Mouse (Mus musculus) embryonic facial prominence, embryonic 11.5 days (tissue): Measurements from ENCODE around the gene Osbpl7. TPM values are rescaled to one million over a fixed set of nuclear protein-coding genes. Genes with fewer than 3 reads are reported as not detected.

Experiments used
- ATAC-seq: fragments of 200-750 bp; cut with Nextera tagmentation; replicated peaks from 2 replicates; pipeline ENCODE4 v1.8.0; 2017; ENCODE audit warnings: low read depth; ENCODE audit not compliant: insufficient number of reproducible peaks, low FRiP score, low TSS enrichment
- DNase-seq: peaks from one replicate; pipeline ENCODE4 v3.0.0-alpha.2; 2015; ENCODE audit warnings: low spot score
- H3K27ac ChIP-seq: fragments of 300-500 bp; sonication (generic); replicated peaks from 2 replicates; pipeline ENCODE4 v1.5.1; 2014; ENCODE audit warnings: mild to moderate bottlenecking, low read depth, low read length, control low read depth
- H3K27me3 ChIP-seq: fragments of 300-500 bp; sonication (generic); 2 replicates; pipeline ENCODE4 v1.6.1; 2014; ENCODE audit warnings: mild to moderate bottlenecking, low read length, moderate library complexity, mixed read lengths; ENCODE audit not compliant: control insufficient read depth, insufficient read depth
- H3K36me3 ChIP-seq: fragments of 300-500 bp; sonication (generic); replicated peaks from 2 replicates; pipeline ENCODE4 v1.6.1; 2014; ENCODE audit warnings: low read depth, mild to moderate bottlenecking, low read length, moderate library complexity, mixed read lengths; ENCODE audit not compliant: control insufficient read depth, insufficient read depth
- H3K4me1 ChIP-seq: fragments of 300-500 bp; sonication (generic); 2 replicates; pipeline ENCODE4 v1.6.1; 2014; ENCODE audit warnings: low read length, mixed read lengths; ENCODE audit not compliant: control insufficient read depth, insufficient read depth
- H3K4me2 ChIP-seq: fragments of 300-500 bp; sonication (generic); 2 replicates; pipeline ENCODE4 v1.6.1; 2014; ENCODE audit warnings: low read depth, mild to moderate bottlenecking, control low read depth, low read length, moderate library complexity
- H3K4me3 ChIP-seq: fragments of 300-500 bp; sonication (generic); 2 replicates; pipeline ENCODE4 v1.5.1; 2014; ENCODE audit warnings: low read depth, low read length, control low read depth
- H3K9ac ChIP-seq: fragments of 300-500 bp; sonication (generic); replicated peaks from 2 replicates; pipeline ENCODE4 v1.6.1; 2014; ENCODE audit warnings: mild to moderate bottlenecking, control low read depth, low read length
- H3K9me3 ChIP-seq: fragments of 300-500 bp; sonication (generic); replicated peaks from 2 replicates; pipeline ENCODE4 v1.6.1; 2016; ENCODE audit warnings: mild to moderate bottlenecking, low read length, inconsistent platforms, mixed read lengths; ENCODE audit not compliant: control insufficient read depth
- WGBS: fragments of 180-500 bp; shearing (Covaris S2); extraction: QIAGEN DNeasy Blood & Tissue Kit; methylation state at CpG from one replicate; pipeline ENCODE4 v1.1.7; 2014; 5-methylcytosine and 5-hydroxymethylcytosine counted together
- polyA plus RNA-seq: library from polyadenylated mRNA; unstranded; fragments of >200 nt; fragmentation: Nextera tagmentation; extraction: Ambion mirVana; gene quantifications from 2 replicates; pipeline ENCODE4 v1.2.1, GENCODE M21; 2014

Osbpl7 gene
- polyA plus RNA-seq, 1 experiment from 2014 or later, result 4.3 TPM

GRCm38 (mm10) chr11:97019345-97019708, 31.1 kb upstream of the Osbpl7 start:
- Histone ChIP-seq H3K4me3 (peak overlapping the region; percentile 39; the same call in 1 of the 2 replicates), H3K4me2 (no peak overlapping the region; the same call in 1 of the 2 replicates), H3K27ac (no peak overlapping the region), H3K4me1 (peaks cover 8% of the 10 kb centered on the region), H3K9me3 (no peaks in the 10 kb centered on the region), H3K36me3 (no peaks in the 10 kb centered on the region), H3K9ac (no peak overlapping the region), H3K27me3 (peaks cover 79% of the 10 kb centered on the region)
- WGBS, result under 1% methylated on average over 13 of the region's 13 CpGs
- ATAC-seq, result no peak
- DNase-seq, result no peak

GRCm38 (mm10) chr11:97021121-97021765, 29.2 kb upstream of the Osbpl7 start:
- H3K4me1 ChIP-seq, result peaks cover 11% of the 10 kb centered on the region
- H3K27me3 ChIP-seq, result peaks cover 76% of the 10 kb centered on the region
- H3K9me3 ChIP-seq, result no peaks in the 10 kb centered on the region
- 0 out of 2 replicates have a peak, but pooled peaks have one; percentile 15 for ATAC-seq
- WGBS, result 0% methylated on average over 27 of the region's 27 CpGs
- peak overlapping the region; percentile 23 for H3K9ac ChIP-seq
- H3K4me3 ChIP-seq, result peak overlapping the region; percentile 32
- H3K36me3 ChIP-seq, result no peaks in the 10 kb centered on the region
- H3K4me2 ChIP-seq, result peak overlapping the region; percentile 75; the same call in 1 of the 2 replicates
- no peak for DNase-seq
- H3K27ac ChIP-seq, result no peak overlapping the region

GRCm38 (mm10) chr11:97021873-97022484, 28.4 kb upstream of the Osbpl7 start:
- H3K4me3 ChIP-seq, result peak overlapping the region; percentile 32
- H3K27me3 ChIP-seq, result peaks cover 71% of the 10 kb centered on the region
- peak overlapping the region; percentile 75 for H3K4me2 ChIP-seq
- DNase-seq, result peak; percentile 78
- H3K9ac ChIP-seq, result peak overlapping the region; percentile 23
- under 1% methylated on average over 50 of the region's 50 CpGs for WGBS
- peaks cover 11% of the 10 kb centered on the region for H3K4me1 ChIP-seq
- H3K36me3 ChIP-seq, result no peaks in the 10 kb centered on the region
- no peak overlapping the region for H3K27ac ChIP-seq
- ATAC-seq, result peak; percentile 34; the same call in 1 of the 2 replicates
- H3K9me3 ChIP-seq, result no peaks in the 10 kb centered on the region

- H3K4me2 ChIP-seq, result no peak overlapping the region
- WGBS, result 20% methylated on average over 10 of the region's 10 CpGs
- ATAC-seq (no peak), DNase-seq (no peak)
- H3K9ac ChIP-seq, result no peak overlapping the region
- peaks cover 48% of the 10 kb centered on the region for H3K27me3 ChIP-seq
- H3K9me3 ChIP-seq, result no peaks in the 10 kb centered on the region
- no peak overlapping the region for H3K27ac ChIP-seq
- no peaks in the 10 kb centered on the region for H3K36me3 ChIP-seq
- peaks cover 11% of the 10 kb centered on the region for H3K4me1 ChIP-seq
- no peak overlapping the region for H3K4me3 ChIP-seq
Observed at GRCm38 (mm10) chr11:97024977-97025376, 25.5 kb upstream of the Osbpl7 start.

- no peaks in the 10 kb centered on the region for H3K9me3 ChIP-seq
- H3K27me3 ChIP-seq, result peaks cover 40% of the 10 kb centered on the region
- ATAC-seq (peak; percentile 46), DNase-seq (peak; percentile 93)
- peak overlapping the region; percentile 72; the same call in 1 of the 2 replicates for H3K27ac ChIP-seq
- peak overlapping the region; percentile 52 for H3K4me2 ChIP-seq
- H3K9ac ChIP-seq, result peak overlapping the region; percentile 64
- H3K4me3 ChIP-seq, result peak overlapping the region; percentile 14; the same call in 1 of the 2 replicates
- H3K4me1 ChIP-seq, result peaks cover 11% of the 10 kb centered on the region
- no peaks in the 10 kb centered on the region for H3K36me3 ChIP-seq
- WGBS, result under 1% methylated on average over 17 of the region's 17 CpGs
Observed at GRCm38 (mm10) chr11:97025721-97026344, 24.6 kb upstream of the Osbpl7 start.

- Histone ChIP-seq H3K9me3 (no peaks in the 10 kb centered on the region), H3K4me3 (peak within 1 kb of the TSS; percentile 49), H3K4me2 (peak within 1 kb of the TSS; percentile 72), H3K27me3 (peaks cover 2% of the 10 kb centered on the region; the same call in 1 of the 2 replicates), H3K4me1 (peaks cover 3% of the 10 kb centered on the region), H3K9ac (peak within 1 kb of the TSS; percentile 84), H3K36me3 (no peaks in the 10 kb centered on the region), H3K27ac (peak within 1 kb of the TSS; percentile 17)
- ATAC-seq (peak; percentile 54; the same call in 1 of the 2 replicates), DNase-seq (peak; percentile 90)
- under 1% methylated on average over 25 of the region's 25 CpGs for WGBS
Observed at GRCm38 (mm10) chr11:97029686-97030417, 20.6 kb upstream of the Osbpl7 start, which contains the start of gene Scrn2. Scrn2 (plus strand) TSS chr11:97029938.

- H3K27me3 ChIP-seq, result no peaks in the 10 kb centered on the region
- H3K36me3 ChIP-seq, result no peaks in the 10 kb centered on the region
- 19% methylated on average over 15 of the region's 15 CpGs for WGBS
- peak overlapping the region; percentile 72 for H3K4me2 ChIP-seq
- DNase-seq (no peak), ATAC-seq (no peak)
- H3K9ac ChIP-seq, result peak overlapping the region; percentile 84
- no peaks in the 10 kb centered on the region for H3K9me3 ChIP-seq
- peaks cover 3% of the 10 kb centered on the region for H3K4me1 ChIP-seq
- peak overlapping the region; percentile 17 for H3K27ac ChIP-seq
- H3K4me3 ChIP-seq, result peak overlapping the region; percentile 49
Observed at GRCm38 (mm10) chr11:97030426-97030825, 20.0 kb upstream of the Osbpl7 start.
